Mouse (Mus musculus) heart, adult 11 months (tissue): Measurements from ENCODE around the gene Wdr95.
A peak's percentile ranks its signal among the peaks of the same experiment; 100 is the strongest.

Source experiments
- DNase-seq: peaks from one replicate; pipeline ENCODE4 v3.0.0; 2022

Gene Wdr95

DNA sequence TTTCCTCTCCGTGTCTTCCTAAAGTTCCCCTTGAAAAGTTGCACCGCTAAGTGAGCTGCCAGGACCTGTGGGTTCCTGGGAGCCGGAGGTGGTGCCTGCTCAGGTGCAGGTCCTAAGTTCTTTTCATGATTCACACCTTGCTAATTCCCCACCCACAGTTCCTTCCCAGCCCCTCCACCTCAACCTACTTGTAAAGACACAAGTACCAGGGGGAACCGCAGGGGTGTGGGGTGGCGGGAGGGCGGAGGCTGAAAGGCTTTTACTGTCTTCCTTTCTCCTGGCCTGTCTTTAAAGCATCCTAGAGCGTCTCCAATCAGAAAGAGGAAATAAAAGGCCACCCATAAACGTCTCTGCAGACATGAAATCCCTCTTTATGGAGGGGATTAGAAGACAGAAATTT lies 55.0 kb downstream of the Wdr95 start:
- DNase-seq, result no peak

DNA sequence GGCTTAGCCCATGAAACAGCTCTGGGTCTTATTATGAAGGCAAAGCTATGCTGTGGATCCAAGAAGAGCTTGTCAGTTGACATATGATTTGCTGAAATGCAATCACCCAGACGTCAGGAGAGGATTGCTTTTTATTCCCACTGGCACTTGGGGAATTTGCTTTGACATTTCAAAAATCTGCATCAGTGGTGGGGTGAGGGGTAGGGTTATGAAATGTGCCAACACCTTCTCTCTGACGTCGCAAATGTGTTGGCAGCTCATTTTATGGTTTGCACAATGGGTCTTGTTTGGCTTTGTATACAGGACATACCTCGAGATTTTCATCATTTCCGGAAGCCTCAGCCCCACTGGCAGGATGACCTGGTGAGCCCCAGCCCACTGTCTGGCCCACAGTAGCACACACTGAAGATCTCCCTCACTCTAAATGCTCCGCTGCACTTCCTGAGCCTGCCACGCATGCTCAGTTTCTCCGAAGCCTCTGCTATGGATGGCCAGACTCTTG lies 55.7 kb downstream of the Wdr95 start:
- DNase-seq, result no peak

DNA sequence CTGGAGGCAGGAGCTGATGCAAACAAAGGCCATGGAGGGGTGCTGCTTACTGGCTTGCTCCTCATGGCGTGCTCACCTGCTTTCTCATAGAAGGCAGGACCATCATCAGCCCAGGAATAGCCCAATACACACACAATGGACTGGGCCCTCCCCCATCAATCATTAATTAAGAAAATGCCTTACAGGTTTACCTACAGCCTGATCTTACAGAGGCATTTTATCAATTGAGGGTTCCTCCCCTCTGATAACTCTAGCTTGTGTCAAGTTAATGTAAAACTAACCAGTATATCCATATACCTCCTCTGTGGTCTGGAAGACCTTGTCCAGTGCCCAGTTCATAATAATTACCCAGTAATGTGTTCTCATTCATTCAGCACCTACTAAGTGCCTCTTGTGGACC lies 56.8 kb downstream of the Wdr95 start:
- no peak for DNase-seq

DNA sequence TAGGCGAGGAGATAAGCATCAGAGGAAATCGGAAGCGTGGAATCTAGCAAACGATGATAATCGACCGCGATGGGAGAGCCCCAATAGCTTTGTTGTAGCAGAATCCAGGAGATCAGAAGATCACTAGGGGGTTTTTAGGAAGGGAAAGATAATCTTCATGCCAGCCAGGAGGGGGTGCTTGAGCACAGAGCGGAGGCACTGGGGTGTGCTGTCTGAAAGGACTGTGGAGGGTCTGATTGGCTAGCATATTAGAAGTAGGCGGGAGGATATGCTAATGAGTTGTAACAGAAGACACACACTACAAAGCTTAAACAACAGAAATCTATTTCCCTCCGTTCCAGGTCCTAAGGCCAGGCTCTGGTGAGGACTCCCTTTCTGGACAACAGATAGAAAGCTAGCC lies 57.4 kb downstream of the Wdr95 start:
- no peak for DNase-seq

DNA sequence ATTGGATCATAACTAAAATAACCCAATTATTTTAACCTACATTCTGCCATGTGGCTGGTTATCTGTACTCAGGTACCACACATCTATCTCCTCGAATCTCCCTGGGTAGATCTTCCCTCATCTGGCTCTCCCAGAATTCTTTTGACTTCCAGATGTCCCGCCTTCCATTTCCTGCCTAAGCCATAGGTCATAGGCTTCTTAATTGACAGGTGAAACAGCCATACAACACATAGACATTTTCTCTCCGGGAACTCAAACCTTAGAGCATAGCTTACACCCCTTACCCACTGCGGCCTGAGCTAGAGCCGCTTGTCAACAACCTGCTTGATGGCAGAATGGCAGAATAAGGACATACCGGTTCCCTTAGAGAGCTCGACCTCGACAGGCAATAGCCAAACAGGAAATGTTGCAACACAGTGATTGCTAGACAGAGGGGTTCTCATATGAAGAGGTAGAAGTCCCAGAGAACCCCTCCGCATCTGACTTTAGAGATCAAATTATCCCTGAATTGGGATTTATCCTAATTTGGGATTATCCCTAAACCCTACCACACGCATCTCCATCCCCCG lies 58.9 kb downstream of the Wdr95 start:
- DNase-seq, result no peak

DNA sequence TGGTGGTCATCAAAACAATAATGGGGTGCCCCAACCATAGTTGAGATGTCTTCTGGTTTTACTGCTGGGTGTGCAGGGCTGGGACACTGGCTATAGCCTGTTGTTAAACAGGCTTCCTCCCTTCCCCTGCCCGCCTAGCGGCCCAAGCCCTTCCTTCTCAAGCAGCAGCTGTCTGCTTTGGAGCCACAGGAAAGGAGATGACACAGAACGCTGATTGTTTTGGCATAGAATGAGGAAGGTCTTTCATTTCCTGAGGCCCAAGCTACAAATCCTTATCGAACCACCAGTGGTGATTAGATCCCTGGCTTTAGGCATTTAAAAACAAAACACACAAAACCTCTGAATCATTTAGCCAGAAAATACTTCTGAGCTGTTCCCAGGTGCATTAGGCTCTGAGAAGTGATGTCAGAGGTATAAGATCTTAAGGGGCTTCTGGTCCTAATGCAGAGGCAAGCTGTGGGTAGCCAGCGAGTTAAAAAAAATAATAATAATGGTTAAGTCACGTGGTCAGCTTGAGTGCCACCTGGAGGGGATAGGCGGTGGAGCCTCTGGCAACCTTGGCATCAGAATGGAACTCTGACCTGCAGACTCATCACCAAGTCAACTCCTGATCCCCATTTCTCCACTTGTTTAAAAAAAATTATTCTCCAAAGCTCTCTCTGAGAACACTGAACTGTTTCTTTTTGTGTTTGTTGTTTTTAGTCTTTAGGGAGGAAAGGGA lies 60.5 kb downstream of the Wdr95 start:
- DNase-seq, result peak; percentile 93

DNA sequence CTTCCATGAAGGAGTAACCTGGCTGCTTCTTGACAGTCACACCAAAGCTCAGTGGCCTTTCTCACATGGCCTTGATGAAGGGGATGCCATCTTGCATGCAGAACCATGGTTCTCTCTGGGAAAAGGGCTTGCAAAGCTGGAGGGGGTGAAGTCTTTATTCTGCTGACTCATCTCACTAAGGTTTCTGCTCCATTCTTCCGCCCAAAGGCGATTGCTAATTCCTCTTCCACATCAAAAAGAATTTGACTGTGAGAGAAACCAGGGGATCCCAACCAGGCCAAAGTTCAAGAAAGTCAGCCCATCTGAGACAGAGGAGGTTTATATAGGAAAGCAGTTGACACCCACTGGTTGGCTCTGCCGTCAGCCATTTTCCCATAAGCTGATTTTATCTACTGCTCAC lies 61.5 kb downstream of the Wdr95 start:
- no peak for DNase-seq

DNA sequence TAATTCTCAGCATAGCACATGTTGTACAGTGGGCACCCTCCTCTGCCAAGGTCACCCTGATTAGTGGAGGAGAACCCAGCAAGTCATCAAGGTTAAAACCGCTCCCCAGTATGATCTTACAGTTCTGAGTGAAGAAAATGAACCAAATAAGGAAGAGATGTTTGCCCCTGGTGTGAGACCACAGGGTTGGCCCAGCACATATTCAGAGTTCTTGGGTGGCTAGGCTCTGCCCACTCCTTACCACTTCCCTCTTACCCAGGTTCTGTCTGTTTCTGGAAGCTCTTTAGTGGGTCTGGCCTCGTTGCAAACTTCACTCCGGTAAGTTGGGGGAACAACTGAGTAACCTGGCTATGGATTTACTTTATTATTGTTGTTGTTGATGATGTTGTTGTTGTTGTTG lies 65.7 kb downstream of the Wdr95 start:
- DNase-seq, result no peak

DNA sequence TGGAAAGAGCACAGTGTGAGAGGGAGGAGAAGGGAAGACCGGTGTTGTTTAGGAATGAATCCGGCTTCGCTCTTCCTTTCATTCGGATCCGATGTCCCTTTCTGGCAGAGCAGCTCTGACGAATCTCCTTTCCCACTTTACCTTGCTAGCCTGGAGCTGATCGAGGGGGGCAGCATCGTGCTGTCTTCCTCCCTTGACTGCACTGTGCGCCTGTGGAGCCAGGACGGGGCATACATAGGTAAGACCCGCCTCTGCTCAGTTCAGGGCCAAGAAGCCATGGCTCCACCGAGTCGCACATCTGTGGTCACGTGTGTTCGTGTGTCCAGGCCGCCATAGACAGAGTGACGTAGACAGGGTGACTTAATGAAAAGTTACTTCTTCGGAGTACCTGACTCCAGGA lies 68.9 kb downstream of the Wdr95 start:
- DNase-seq, result no peak

DNA sequence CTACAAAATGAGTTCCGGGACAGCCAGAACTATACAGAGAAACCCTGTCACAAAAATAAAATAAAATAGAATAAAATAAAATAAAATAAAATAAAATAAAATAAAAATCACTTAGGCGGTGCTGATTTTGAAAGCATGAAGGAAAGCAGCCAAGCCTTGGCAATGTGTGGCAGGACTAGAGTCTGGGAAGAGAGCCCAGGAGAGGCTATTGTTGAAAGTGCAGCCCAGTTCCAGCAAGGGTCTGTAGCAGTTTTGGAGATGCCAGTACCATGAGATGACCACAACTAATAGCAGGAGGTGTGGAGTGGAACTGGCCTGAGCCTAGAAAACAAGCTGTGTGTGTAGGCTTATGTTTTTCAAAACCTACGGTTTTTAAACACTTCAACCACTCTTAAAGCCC lies 73.5 kb downstream of the Wdr95 start:
- no peak for DNase-seq

DNA sequence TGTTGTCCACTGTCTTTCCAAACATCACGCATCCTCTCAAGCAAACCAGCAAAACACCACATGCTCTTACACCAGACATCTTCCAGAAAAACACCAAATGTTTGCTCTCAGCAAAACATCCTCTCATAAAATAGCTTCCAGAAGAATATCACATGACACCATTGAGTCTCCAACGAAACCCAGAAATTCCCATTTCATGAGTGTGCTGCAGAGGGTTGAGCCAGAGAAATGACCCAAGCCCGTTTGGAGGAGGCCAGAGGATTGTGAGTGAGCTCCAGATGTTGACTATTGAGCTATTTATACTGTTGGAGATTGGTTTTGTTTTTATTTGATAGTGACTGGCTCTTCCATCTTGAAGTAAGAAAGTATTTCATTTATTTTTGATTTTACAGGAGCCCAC lies 74.8 kb downstream of the Wdr95 start:
- no peak for DNase-seq

DNA sequence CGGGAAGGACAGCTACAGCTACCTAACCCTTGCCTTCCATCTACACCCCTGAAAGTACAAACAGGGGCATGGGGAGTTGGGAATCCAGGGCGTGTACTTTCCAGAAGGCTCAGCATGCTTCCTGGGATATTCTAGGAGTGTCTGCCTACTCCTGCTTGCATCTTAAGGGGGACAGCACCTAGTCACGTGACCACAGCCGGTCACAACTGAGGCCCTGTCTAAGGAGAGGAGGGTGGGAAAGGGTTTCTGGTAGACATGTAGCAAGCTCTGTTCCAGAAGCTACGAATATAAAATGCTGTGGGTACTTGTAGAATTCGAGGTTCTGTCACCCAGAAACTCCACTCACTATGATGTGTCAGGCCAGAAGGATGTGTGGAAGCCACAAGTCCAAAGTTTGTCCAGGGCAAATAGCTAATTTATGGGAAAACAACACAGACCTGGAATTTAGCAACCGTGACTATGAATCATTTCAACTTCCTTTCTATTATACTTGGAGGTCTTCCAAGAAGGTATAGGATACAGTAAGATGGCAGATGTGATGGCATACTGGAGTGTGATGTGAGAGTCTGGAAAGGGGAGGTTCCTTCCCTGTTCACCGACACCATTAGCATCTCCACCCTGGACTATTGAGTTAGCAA lies 78.7 kb downstream of the Wdr95 start:
- DNase-seq, result no peak

DNA sequence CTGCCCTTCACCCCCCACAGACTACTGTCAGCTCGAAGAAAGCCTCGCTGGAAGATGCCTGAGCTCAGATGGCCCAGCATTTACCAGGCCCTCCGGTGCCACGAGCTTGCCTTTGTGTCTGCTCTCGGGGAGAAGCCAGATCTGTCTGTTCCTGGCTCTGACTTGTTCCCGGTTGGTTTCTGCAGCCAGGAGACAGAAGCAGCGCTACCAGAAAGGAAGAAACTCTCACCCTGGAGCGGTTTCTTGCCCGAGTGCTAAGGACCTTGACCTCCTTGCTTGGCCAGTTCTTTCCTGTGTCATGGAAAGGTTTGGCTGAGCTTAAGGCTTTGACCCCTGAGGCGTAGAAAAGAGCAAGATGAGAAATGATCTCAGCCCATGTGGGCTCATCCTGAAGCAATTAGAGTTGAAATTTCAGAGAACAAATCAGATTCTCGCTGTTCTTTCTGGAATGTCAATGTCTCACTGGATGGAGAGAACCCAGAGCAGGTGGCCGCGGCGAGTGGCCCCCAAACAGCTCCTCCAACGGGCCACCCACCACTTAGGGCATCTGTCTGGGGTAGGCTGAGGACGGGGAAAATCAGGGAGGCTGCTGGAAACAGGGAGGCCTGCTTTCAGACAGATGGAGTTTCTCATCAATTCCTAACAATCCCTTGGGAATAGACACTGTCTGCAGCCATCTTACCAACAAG lies 83.1 kb downstream of the Wdr95 start:
- peak; percentile 89 for DNase-seq

DNA sequence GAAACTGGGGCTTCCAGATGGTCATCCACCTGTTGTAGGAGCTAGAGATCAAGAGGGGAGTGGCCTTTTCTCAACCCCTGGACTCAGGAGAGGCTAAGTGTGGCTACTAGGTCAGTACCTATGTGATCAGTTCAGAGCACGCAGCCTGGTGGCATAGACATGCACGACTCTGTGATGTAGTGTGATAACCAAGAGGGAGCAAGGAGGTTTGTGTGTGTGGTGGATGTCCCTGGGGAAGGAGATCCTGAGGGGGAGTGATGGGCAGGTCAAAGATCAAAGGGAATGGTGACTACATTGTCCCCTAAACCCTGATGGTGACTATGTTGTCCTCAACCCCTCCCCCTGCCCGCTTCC lies 83.7 kb downstream of the Wdr95 start:
- DNase-seq, result peak; percentile 86

DNA sequence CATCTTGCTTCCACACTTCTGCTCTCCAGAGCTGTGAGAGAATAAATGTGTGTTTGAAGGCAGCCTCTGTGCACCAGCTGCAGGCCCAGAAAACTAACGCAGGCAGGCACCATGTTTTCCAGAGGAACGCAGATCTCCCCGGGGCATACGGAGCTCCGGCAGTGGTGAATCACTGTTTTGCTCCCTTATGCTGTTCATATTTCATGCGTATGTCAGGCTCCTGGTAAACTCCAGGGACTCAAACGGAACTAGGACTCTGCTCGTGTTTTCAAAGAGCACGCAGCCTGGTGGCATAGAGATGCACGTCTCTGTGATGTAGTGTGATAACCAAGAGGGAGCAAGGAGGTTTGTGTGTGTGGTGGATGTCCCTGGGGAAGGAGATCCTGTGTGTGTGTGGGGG lies 84.3 kb downstream of the Wdr95 start:
- DNase-seq, result peak; percentile 89

DNA sequence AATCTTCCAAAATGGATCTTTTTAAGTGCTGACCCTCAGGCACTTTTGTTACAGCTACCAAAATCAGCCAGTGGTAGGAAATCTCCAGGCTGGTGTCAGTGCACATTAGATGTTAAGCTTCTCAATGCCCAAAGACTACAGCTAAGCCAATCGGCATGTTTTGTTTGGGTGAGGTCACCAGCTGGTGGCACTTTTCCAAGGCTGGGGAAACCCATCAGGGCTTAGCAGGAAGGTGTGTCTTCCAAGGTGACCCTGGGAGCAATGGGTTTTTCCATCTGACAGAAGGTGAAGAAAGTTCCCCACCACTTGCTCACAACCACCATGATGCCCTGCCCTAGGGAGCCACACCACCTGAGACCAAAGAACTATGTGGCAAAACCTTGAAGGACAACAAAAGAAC lies 87.7 kb downstream of the Wdr95 start:
- DNase-seq, result no peak

DNA sequence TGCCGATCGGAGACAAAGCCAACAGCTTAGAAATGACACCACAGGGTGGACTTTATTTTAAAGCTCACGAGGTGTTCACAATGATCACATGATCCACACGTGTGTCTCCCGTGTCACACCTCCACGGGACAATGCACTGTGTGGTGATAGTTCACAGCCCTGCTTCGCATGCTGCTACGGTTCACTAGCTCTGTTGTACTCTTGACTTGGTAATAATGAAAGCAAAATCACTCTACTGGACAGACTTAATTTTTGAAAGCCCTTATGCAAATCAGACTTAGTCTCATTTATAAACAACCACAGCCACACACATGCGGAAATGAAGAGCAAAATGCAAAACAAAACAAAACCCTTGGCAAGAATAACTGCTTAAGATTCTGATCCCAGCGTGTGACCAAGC lies 88.3 kb downstream of the Wdr95 start:
- no peak for DNase-seq

DNA sequence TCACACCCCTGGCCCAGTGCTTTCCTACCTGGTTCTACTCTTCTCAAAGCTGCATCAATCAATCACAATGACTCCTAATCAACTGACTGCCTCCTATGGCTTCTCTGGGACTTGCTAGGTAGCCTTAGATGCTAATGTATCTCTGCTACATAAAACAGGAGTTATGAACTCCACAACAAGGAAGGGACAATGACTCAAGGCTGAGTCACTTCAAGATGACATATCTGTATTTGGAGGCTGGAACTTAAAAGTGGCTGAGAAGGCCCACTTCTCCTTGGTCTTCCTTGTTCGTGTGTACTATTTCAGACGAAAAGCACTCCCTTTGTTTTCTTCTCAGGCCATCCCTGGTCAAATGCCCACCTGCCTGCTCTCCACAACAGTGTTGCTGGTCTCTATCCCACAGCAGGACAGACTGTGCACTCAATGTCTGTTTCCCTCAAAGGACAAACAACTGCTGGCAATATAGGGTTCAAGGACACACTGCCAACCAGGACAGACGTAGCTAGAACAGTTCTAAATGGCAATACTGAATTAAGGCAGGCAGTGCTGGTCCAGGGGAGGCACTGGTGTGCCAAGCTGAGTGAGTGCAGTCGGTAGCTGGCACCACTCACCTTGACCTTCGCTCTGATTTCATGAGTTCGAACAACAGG lies 89.4 kb downstream of the Wdr95 start:
- no peak for DNase-seq

DNA sequence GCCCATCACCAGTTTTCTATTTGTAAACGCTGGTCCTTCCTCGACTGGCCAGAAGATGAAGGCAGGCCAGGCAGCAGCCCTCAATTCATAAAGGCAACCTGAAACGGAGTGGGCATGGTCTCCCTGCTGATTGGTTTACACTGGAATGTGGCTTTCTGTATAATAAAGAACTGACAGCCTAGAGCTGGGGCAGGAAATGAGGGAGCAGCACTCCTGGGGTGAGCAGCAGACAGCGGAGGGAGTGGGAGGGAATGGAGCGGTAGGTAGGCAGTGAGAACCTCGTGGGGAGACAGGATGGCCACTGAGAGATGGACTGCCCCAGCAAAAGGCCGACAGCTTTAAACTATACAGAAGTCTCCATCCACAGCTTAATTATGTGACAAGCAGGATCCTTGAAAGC lies 93.7 kb downstream of the Wdr95 start:
- DNase-seq, result no peak

DNA sequence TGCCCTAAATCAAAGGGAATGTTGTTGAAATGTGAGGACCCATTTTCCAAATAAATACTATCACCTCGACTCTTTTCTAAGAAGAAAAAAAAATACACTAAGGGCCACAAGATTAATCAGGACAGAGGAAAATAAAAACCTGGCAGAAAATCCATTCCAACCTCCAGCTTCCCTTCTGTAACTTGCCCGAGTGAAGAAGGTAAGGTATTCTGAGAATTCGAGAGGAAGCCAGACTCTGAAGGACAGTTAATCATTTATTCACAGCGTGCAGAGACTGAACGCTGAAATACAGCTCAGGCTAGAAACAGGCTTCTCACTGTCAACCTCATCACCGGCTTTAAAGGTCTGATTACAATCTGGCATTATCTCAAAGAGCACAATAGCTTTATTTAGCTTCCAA lies 94.2 kb downstream of the Wdr95 start:
- no peak for DNase-seq

DNA sequence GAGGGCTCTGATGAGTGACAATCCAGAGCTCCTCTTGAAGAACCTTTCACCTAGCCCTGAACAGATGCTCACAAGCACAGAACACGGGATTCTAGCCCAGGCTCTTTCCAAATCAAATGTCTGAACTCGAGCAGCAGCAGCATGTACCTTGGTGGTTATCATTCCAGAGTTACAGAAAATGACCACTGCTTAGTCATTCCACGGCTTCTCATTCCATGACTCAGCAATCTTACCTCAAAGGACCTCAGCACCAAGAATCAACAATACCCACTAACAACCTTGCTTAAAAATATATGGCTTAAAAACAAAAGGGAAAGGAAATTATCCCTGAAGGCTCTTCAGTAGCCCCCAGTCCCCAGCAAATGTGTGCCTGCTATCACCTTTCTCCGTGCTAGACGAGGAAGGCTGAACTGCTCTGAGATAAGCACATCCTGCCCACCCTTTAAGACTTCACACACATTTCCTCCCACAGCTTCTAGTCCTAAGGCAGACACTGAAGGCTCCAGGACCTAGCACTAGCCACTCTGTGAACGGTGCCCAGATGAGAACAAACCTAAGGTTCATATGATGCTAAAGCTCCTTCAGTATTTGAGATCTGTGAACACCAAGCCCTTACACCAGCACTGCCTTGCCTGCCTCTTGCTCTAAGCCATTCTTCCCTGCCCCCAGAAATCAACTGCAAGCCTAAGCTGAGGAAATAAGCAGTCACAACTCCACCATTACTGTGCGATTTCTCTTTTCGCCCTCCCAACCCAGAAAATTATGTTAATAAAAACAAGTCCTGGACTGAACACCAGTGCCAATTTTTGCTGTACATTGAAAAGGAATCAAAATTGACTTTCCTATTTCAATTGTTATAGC lies 95.6 kb downstream of the Wdr95 start:
- DNase-seq, result no peak

DNA sequence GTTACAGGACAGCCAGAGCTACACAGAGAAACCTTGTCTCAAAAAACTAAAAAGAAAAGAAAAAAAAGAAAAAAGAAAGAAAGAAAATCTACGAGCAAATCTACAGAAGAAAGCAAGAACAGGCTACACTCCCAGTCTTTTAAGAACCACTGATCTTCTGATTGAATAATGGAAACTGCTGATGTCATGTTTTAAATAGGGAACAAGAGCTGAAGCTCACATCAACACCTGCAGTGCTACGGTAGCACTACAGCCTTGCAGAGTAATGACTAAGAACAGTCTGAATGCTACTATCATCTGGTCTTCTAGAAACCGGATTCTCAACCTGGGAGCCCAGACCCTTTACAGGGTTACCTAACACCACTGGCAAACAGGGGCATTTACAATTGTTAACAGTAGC lies 97.1 kb downstream of the Wdr95 start:
- DNase-seq, result no peak
